Mouse (Mus musculus) midbrain, embryonic 10.5 days (tissue): Measurements from ENCODE around the gene Camta1. TPM values are rescaled to one million over a fixed set of nuclear protein-coding genes. Genes with fewer than 3 reads are reported as not detected.

Experiments
- DNase-seq: peaks from one replicate; pipeline ENCODE4 v3.0.0-alpha.2; 2017; ENCODE audit warnings: low spot score
- H3K27ac ChIP-seq: fragments of 300-500 bp; sonication (generic); replicated peaks from 2 replicates; pipeline ENCODE4 v1.5.1; 2016; ENCODE audit warnings: mild to moderate bottlenecking
- H3K27me3 ChIP-seq: fragments of 300-500 bp; sonication (generic); 2 replicates; pipeline ENCODE4 v1.6.1; 2016; ENCODE audit warnings: low read depth, mild to moderate bottlenecking; ENCODE audit not compliant: poor library complexity, severe bottlenecking
- H3K36me3 ChIP-seq: fragments of 300-500 bp; sonication (generic); 2 replicates; pipeline ENCODE4 v1.6.1; 2016; ENCODE audit warnings: mild to moderate bottlenecking, moderate library complexity
- H3K4me1 ChIP-seq: fragments of 300-500 bp; sonication (generic); 2 replicates; pipeline ENCODE4 v1.6.1; 2016
- H3K4me3 ChIP-seq: fragments of 300-500 bp; sonication (generic); 2 replicates; pipeline ENCODE4 v1.5.1; 2016; ENCODE audit warnings: mild to moderate bottlenecking, moderate library complexity
- H3K9me3 ChIP-seq: fragments of 300-500 bp; sonication (generic); replicated peaks from 2 replicates; pipeline ENCODE4 v1.6.1; 2016; ENCODE audit warnings: mild to moderate bottlenecking
- WGBS: fragments of 180-500 bp; shearing (Covaris S2); methylation state at CpG from one replicate; pipeline ENCODE4 v1.1.7; 2016; 5-methylcytosine and 5-hydroxymethylcytosine counted together
- polyA plus RNA-seq: library from polyadenylated mRNA; unstranded; fragments of >200 nt; fragmentation: Nextera tagmentation; extraction: Ambion mirVana; gene quantifications from 2 replicates; pipeline ENCODE4 v1.2.1, GENCODE M21; 2016

Camta1 gene
- polyA plus RNA-seq, 1 experiment from 2014 or later, result 137 TPM

- Histone ChIP-seq H3K27me3 (no peaks in the 10 kb centered on the region), H3K4me3 (no peak overlapping the region), H3K36me3 (no peaks in the 10 kb centered on the region), H3K4me1 (0 out of 2 replicates have a peak, but pooled peaks cover under 1% of the 10 kb centered on the region), H3K27ac (no peak overlapping the region), H3K9me3 (no peaks in the 10 kb centered on the region)
- 85% methylated on average over 10 of the region's 10 CpGs for WGBS
- DNase-seq, result no peak
Measured at GRCm38 (mm10) chr4:151315726-151316125, 546.0 kb downstream of the Camta1 start.

GRCm38 (mm10) chr4:151310773-151311172, 550.9 kb downstream of the Camta1 start:
- H3K36me3 ChIP-seq, result no peaks in the 10 kb centered on the region

DNA sequence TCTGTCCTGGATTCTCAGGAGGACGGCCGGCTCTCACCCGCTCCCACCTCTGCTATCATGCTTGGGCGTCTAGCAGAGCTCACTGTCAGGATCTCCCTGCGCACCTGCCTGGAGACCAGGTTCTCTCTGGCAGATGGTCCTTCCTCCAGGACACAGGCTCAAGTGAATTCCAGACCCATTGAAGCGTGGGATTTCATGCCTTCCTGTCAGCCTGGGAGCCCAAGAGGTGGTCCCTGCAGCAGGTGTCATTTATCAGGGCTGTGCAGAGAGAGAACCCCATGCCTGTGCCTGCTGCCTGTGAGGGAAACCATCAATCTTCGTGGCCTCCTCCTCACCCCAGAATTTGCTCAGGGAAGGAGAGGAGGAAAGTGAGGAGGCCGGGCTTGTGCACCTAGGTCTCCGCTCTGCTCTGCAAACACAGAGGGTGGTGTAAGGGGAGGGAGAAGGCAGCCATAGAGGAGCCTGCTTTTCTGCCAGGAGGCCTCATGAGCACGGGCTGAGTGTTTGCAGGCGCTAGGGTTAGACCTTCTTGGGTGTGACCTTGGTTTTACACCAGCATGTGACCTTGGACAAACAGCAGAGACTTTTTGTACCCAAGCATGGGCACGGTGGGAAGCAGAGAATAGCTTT, 551.5 kb downstream of the Camta1 start:
- Histone ChIP-seq H3K4me3 (no peak overlapping the region), H3K36me3 (no peaks in the 10 kb centered on the region), H3K27ac (no peak overlapping the region), H3K27me3 (no peaks in the 10 kb centered on the region), H3K4me1 (peaks cover 6% of the 10 kb centered on the region; the same call in 1 of the 2 replicates), H3K9me3 (no peaks in the 10 kb centered on the region)
- 72% methylated on average over 12 of the region's 12 CpGs for WGBS
- no peak for DNase-seq

More at GRCm38 (mm10) chr4:151310773-151311172, 550.9 kb downstream of the Camta1 start:
- DNase-seq, result no peak
- peaks cover 6% of the 10 kb centered on the region; the same call in 1 of the 2 replicates for H3K4me1 ChIP-seq
- H3K27ac ChIP-seq, result no peak overlapping the region
- no peaks in the 10 kb centered on the region for H3K9me3 ChIP-seq
- 87% methylated on average over 8 of the region's 8 CpGs for WGBS
- no peaks in the 10 kb centered on the region for H3K27me3 ChIP-seq
- no peak overlapping the region for H3K4me3 ChIP-seq

DNA sequence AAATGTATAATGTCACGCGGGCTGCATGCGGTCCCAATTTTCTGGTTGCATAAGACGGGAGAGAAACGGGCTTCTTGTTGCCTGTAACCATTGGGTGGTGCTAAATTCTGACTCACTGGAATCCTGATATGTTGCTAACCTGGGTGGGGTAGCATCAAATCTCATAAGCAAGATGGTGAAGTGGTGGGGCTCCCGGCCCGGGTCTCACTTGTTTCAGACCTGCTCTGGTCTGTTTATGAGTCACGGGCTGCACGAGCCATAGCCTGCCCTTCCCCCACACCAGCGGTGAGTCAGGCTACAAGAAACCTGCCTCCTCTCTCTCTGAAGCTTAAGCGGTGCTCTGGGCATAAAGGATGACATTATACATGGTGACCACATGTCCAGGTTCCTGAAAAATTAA, 554.8 kb downstream of the Camta1 start:
- no peak overlapping the region for H3K27ac ChIP-seq
- WGBS, result 91% methylated on average over 11 of the region's 11 CpGs

GRCm38 (mm10) chr4:151306311-151306765, 555.3 kb downstream of the Camta1 start:
- 79% methylated on average over 11 of the region's 11 CpGs for WGBS
- no peak for DNase-seq
- H3K27ac ChIP-seq, result no peak overlapping the region
- H3K9me3 ChIP-seq, result no peaks in the 10 kb centered on the region
- H3K4me3 ChIP-seq, result no peak overlapping the region
- H3K4me1 ChIP-seq, result peaks cover 10% of the 10 kb centered on the region
- no peaks in the 10 kb centered on the region for H3K36me3 ChIP-seq
- H3K27me3 ChIP-seq, result 0 out of 2 replicates have a peak, but pooled peaks cover 2% of the 10 kb centered on the region

More for the DNA sequence above, 554.8 kb downstream of the Camta1 start:
- peaks cover 9% of the 10 kb centered on the region for H3K4me1 ChIP-seq
- no peak for DNase-seq
- no peaks in the 10 kb centered on the region for H3K36me3 ChIP-seq
- no peaks in the 10 kb centered on the region for H3K27me3 ChIP-seq
- no peak overlapping the region for H3K4me3 ChIP-seq
- H3K9me3 ChIP-seq, result no peaks in the 10 kb centered on the region

- H3K27me3 ChIP-seq, result 0 out of 2 replicates have a peak, but pooled peaks cover 6% of the 10 kb centered on the region
- no peak overlapping the region for H3K27ac ChIP-seq
- 89% methylated on average over 6 of the region's 6 CpGs for WGBS
- no peak for DNase-seq
- H3K4me1 ChIP-seq, result peaks cover 11% of the 10 kb centered on the region
- H3K36me3 ChIP-seq, result no peaks in the 10 kb centered on the region
- no peaks in the 10 kb centered on the region for H3K9me3 ChIP-seq
- H3K4me3 ChIP-seq, result no peak overlapping the region
Measured at GRCm38 (mm10) chr4:151305761-151306160, 555.9 kb downstream of the Camta1 start.

DNA sequence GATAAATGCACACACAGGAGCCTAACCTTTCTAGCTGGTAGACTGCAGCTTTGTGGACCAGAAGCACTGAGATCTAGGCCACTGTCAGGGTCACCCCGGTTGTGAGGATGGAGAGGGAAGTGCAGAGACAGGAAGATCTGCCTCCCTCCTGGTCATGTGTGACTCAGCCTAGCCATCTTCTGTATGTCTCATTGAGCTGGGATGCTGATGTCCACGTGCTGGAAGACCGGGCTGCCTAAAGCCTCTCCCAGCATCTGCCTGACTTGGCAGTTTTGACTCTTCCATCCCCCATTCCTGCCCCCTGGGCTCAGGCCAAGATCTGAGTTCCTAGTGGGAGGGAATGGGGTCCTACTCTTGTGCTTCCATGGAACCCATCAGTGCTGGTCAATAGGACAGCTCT, 557.7 kb downstream of the Camta1 start:
- no peak overlapping the region for H3K27ac ChIP-seq
- no peaks in the 10 kb centered on the region for H3K36me3 ChIP-seq
- H3K9me3 ChIP-seq, result no peaks in the 10 kb centered on the region
- H3K4me1 ChIP-seq, result peaks cover 11% of the 10 kb centered on the region
- no peak for DNase-seq
- no peak overlapping the region for H3K4me3 ChIP-seq
- 0 out of 2 replicates have a peak, but pooled peaks cover 15% of the 10 kb centered on the region for H3K27me3 ChIP-seq
- 81% methylated on average over 3 of the region's 3 CpGs for WGBS

DNA sequence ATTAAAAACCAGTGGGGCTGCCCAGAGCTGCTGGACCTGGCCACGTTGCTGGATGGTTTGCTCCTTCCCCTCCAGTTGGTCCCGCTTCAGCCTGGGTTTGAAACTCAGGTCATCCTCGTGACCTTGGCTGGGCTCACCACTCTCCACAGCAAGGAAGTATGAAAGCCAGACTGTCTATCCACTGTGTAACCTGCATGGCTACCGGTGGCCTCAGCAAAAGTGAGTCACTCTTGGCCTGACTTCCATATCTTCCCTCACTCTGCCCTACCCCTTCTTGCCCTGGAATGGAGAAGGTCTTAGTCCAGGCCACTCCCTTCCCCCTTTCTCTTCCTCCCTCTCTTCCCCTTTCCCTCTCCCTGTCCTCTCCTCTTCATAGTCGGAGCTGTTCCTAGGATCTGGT, 558.2 kb downstream of the Camta1 start:
- H3K9me3 ChIP-seq, result no peaks in the 10 kb centered on the region
- no peak overlapping the region for H3K4me3 ChIP-seq
- H3K27me3 ChIP-seq, result 0 out of 2 replicates have a peak, but pooled peaks cover 15% of the 10 kb centered on the region
- no peak overlapping the region for H3K27ac ChIP-seq
- H3K4me1 ChIP-seq, result peaks cover 11% of the 10 kb centered on the region
- H3K36me3 ChIP-seq, result no peaks in the 10 kb centered on the region
- 81% methylated on average over 5 of the region's 5 CpGs for WGBS
- no peak for DNase-seq

- Histone ChIP-seq H3K4me3 (no peak overlapping the region), H3K27ac (no peak overlapping the region), H3K9me3 (no peaks in the 10 kb centered on the region), H3K4me1 (peaks cover 11% of the 10 kb centered on the region), H3K36me3 (no peaks in the 10 kb centered on the region), H3K27me3 (0 out of 2 replicates have a peak, but pooled peaks cover 15% of the 10 kb centered on the region)
- peak; percentile 60 for DNase-seq
- 62% methylated on average over 11 of the region's 11 CpGs for WGBS
Measured at GRCm38 (mm10) chr4:151302195-151303126, 559.2 kb downstream of the Camta1 start.

- Histone ChIP-seq H3K36me3 (no peaks in the 10 kb centered on the region), H3K4me1 (peaks cover 11% of the 10 kb centered on the region), H3K27ac (no peak overlapping the region), H3K27me3 (0 out of 2 replicates have a peak, but pooled peaks cover 15% of the 10 kb centered on the region), H3K4me3 (no peak overlapping the region), H3K9me3 (no peaks in the 10 kb centered on the region)
- 65% methylated on average over 9 of the region's 9 CpGs for WGBS
- DNase-seq, result no peak
Measured at GRCm38 (mm10) chr4:151301337-151301736, 560.3 kb downstream of the Camta1 start.

- no peak overlapping the region for H3K4me3 ChIP-seq
- H3K4me1 ChIP-seq, result peaks cover 11% of the 10 kb centered on the region
- DNase-seq, result no peak
- no peaks in the 10 kb centered on the region for H3K36me3 ChIP-seq
- H3K9me3 ChIP-seq, result no peaks in the 10 kb centered on the region
- H3K27me3 ChIP-seq, result 0 out of 2 replicates have a peak, but pooled peaks cover 15% of the 10 kb centered on the region
- H3K27ac ChIP-seq, result no peak overlapping the region
- WGBS, result 22% methylated on average over 15 of the region's 15 CpGs
Measured at GRCm38 (mm10) chr4:151300706-151301105, 561.0 kb downstream of the Camta1 start.

GRCm38 (mm10) chr4:151295515-151296203, 566.0 kb downstream of the Camta1 start:
- no peak overlapping the region for H3K27ac ChIP-seq
- no peak overlapping the region for H3K4me3 ChIP-seq
- H3K9me3 ChIP-seq, result no peaks in the 10 kb centered on the region
- H3K27me3 ChIP-seq, result 0 out of 2 replicates have a peak, but pooled peaks cover 8% of the 10 kb centered on the region
- DNase-seq, result no peak
- no peaks in the 10 kb centered on the region for H3K36me3 ChIP-seq
- 84% methylated on average over 13 of the region's 13 CpGs for WGBS
- peaks cover 4% of the 10 kb centered on the region for H3K4me1 ChIP-seq
